Mouse (Mus musculus) CD4-positive, CD25-positive, alpha-beta regulatory T cell, adult 4 months (primary cell): ENCODE data around the gene Sprr3. TPM values are rescaled to one million over a fixed set of nuclear protein-coding genes. Genes with fewer than 3 reads are reported as not detected.
"Not testable (repeated sequence)": the region's sequence is repeated elsewhere in the genome, so short reads cannot be mapped to it uniquely, and the experiment has no call there.

Source experiments
- ATAC-seq: one replicate; pipeline ENCODE4 v1.8.0; 2017
- polyA plus RNA-seq, 2 experiments: library from polyadenylated mRNA; unstranded; fragments of 100-300 nt; shearing (Covaris generic); gene quantifications; one replicate each; pipeline ENCODE4 v1.2.1; 2017

Sprr3 gene
- polyA plus RNA-seq, result not detected

DNA sequence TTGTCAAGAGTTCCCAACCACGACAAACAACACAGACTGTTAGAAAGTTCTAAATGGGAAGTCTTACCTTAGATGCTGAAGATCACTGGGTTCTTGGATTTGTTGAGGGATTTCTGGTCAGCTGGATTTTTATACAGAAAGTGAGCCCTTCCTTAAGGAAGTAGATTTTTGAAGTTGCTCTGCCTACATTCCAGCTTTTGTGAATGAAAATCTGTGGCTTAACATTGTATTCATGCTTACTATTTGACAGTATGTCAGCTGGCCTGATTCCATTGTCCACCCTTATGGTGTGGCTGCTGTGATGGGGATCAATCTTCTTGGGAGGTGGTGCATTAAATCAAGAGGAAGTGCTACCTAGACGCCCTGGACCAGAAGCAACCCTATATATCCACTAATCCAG is at the start of gene Sprr3:
Gene Sprr3, minus strand, starts transcription at position 101 of the 400 bp plus-strand sequence.
- no peak for ATAC-seq

DNA sequence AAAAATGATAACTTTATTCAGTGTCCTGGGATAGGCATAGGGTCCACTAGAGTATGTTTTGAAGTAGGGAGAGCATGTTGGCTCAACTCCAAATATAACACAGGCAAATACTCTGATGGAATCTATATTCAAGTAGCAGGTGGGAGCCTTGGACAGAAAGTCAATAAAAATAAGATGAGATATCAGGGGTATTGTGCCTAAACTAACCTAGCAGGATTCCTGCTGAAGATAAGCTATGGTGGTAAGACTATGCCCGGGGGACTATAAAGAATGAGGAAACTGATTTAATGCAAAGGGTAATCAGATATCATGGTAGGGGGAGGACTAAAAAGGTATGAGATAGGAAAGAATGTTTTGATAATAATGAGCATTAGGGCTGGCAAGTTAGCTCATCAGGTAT is 49.7 kb upstream of the Sprr3 start:
- ATAC-seq, result no peak

DNA sequence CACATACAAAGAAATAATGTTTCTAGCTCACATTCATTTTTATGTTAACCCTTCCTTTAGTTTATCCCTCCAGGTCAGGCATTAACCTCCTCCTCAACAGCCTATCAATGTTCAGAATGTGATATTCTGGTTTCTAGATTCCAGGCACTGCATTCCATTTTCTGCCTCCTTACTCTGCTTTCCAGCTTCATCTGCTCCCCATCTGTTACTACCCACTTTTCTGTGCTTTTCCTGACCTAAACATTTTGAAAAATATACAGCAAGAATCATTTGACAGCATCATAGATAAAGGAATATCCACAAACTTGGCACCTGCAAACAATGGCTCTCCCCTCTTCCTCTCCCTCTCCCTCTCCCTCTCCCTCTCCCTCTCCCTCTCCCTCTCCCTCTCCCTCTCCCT is 45.0 kb upstream of the Sprr3 start:
- no peak for ATAC-seq

- ATAC-seq, result no peak
These were observed 41.9 kb upstream of the Sprr3 start, which contains the start of gene Sprr4 for GRCm38 (mm10) chr3:92500393-92500792. Gene Sprr4 (minus strand): TSS chr3:92500493.

DNA sequence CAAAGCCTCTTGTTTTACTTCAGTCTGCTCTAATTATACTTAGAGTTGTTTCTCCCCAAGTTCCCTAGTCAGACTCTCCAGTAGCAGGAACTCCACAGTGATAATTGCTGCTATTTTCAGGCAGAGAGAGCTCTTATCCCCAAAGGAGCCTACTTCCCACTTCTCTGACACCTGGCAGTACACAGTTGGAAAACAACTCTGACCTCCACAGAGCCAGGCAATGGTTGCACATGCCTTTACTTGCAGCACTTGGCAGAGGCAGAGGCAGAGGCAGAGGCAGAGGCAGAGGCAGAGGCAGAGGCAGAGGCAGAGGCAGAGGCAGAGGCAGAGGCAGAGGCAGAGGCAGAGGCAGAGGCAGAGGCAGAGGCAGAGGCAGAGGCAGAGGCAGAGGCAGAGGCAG is 31.7 kb upstream of the Sprr3 start:
- not testable (repeated sequence) for ATAC-seq

DNA sequence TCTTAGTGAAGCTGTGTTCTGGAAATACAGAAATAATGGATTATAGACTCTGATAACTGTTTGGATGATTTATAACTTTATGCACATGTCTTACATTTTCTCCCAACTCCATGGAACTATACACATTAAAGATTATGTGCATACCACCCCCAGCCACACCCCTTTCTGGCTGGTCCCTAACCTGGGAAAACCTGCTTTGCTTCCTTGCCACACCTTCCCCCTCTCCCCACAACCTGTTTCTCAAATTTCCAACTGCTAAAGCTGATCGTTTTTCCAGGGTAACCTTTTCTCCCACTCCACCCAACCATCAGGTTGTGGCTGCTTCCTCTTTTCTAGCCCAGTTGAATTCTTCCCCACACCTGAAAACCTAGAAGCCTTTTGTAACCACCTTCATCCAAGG is 27.8 kb upstream of the Sprr3 start:
- no peak for ATAC-seq

DNA sequence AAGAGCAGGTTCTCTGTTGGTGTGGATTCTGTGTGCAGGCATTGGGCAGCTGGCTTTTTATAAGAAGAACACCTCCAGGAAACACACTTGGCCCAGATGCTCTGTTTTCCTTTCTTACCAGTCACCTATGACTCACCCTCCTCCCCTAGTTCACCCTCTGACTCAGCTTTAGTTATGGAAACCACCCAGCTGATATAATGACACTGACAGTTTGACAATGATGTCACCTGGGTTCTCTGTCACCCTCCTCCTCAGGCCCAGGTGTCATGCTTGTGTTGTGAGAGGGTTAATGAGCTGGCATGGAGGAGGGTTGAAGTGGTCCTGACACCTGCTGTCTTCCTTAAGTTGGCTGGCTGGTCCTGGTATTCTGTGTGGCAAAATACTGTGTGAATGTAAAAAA is 27.3 kb upstream of the Sprr3 start, which contains the start of gene Sprr1a:
Gene Sprr1a, minus strand, starts transcription at position 33 of the 400 bp plus-strand sequence.
- ATAC-seq, result no peak

DNA sequence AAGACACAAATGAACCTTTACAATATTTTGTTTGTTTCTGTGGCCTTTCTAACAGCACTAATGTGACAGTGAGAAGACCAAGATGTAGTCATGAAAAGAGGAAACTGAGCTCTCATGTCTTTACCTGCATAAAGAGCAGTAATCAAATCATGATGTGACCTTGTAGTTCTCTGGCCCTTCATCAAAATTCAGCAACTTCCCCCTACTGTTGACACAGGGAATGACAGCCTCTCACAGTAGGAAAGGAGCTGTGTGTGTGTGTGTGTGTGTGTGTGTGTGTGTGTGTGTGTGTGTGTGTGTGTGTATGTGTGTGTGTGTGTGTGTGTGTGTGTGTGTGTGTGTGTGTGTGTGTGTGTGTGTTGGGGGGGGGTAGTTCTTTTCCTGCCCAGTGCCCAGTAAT is 22.7 kb upstream of the Sprr3 start:
- not testable (repeated sequence) for ATAC-seq

DNA sequence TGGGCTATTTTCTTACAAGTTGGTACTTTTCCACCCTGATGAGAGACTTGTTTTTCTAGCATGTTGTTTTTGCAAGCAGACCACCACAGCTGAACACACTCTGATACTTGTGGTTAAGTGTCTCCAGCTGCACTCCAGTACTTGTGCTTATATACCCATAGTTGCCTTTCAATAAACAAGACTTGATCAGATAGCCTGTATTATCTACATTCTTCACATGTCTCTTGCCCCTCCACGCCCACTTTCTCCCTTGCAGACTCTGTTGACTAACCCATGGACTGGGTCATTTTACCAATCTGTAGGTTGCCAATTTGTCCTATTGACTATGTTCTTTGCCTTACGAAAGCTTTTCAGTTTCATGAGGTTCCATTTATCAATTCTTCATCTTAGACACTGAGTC is 11.6 kb upstream of the Sprr3 start:
- no peak for ATAC-seq

- no peak for ATAC-seq
These were observed 8.9 kb upstream of the Sprr3 start for GRCm38 (mm10) chr3:92467424-92467823.

DNA sequence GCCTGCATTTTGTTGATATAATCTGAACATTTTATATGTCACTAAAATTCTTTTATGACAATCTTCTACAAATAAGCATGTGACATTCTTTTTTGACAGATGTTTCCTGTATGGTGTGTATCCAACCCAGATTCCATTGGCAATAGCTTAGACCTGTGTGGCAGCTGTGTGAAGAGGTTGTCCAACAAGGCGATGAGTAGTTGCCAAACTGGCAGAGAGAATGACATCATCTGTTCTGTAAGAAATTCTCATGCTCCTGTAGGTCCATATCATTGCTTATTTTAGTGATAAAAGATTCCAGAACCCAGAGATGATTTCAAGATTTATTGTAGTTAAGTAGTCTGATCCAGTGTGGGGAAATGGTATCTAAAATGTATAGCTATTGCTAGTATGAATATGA is 8.1 kb upstream of the Sprr3 start:
- ATAC-seq, result no peak

GRCm38 (mm10) chr3:92455151-92455550 is 3.4 kb downstream of the Sprr3 start:
- no peak for ATAC-seq

DNA sequence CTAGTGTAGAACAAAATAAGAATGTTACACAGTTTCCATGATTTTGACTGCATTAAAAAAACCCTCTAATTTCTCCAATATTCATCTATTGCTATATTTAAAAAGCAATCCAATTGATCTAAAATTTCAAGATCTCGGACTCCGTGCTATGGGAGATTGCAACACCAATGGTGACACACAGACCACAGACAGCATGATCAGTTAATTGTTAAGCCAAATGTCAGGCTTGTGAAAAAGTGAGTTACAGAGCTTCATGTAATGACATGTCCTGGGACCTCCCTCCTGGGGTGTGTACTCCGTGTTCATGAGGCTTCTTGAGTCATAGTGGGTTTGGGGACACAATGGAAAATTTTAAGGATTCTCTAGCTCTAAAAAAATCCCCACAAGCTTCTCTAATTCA is 18.3 kb downstream of the Sprr3 start:
- ATAC-seq, result no peak

DNA sequence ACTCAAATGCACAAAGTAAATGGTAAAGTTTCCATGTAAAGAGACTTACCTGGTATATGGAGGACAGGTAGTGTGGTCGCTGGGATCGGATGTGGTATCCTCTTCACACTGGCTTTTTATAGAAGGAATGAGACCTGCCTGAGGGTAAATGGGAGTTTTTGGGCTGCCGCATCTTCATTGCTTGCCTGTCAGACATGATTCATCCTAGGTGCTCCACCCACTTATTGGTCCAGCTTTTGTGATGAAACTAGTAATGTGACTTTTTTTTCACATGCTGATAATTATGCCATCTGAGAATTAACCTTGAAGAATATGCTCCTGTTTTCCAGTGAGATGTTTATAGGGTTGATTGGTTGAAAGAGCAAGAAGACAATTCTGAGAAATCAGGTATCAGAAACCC is 19.8 kb downstream of the Sprr3 start, which contains the start of gene Sprr1b:
Gene Sprr1b, minus strand, starts transcription at position 101 of the 400 bp plus-strand sequence.
- no peak for ATAC-seq

- no peak for ATAC-seq
These were observed 26.2 kb downstream of the Sprr3 start, which contains the start of gene Sprr2k for GRCm38 (mm10) chr3:92432282-92432681. Gene Sprr2k (plus strand): TSS chr3:92432582.

DNA sequence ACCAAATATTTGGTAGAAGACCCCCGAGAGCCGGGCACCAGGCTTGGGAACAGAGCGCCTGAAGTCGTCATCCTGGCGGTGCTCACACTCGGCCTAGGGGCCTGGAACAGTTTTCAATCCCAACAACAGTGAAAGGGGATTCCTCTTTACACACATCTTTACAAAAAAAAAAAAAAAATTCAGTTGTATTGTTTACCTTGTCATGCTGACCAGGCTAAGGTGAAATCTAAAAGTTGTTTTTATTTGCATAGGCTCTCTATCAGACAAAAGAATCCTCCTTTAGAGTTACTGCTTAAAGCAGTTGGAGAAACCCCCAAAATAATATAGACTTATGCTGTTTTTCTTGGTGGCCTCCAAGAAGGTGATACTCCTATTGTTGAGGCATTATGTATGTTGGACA is 29.2 kb downstream of the Sprr3 start, which contains the start of gene Gm9774:
Gene Gm9774, minus strand, starts transcription at position 101 of the 400 bp plus-strand sequence.
- ATAC-seq, result no peak

- no peak for ATAC-seq
These were observed 40.7 kb downstream of the Sprr3 start, which contains the start of gene Sprr2j-ps for GRCm38 (mm10) chr3:92417782-92418181. Gene Sprr2j-ps (plus strand): TSS chr3:92418082.

DNA sequence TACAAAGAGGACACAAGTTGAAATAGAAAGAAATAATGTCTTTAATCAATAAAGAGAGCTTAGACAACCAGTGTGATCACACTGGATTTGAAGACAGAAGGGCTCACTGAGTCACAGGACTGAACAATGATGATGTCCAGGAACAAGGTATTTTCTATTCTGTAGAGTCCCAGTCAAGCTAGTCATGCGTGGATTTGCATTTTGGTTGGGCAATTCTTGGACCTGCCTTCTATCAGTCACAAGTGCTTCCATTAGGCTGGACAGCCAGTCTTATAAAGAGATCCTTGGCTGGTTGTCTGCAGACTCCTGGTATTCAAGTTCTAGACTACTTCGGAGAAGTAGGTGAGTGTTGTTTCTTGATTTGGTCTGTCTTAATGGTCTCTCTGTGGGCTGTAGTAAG is 50.8 kb downstream of the Sprr3 start, which contains the start of gene Sprr2i:
Gene Sprr2i, plus strand, starts transcription at position 301 of the 400 bp plus-strand sequence.
- no peak for ATAC-seq

Other genes starting within 250 kb of the Sprr3 start
- gene Sprr2a1, start 242.9 kb downstream of the Sprr3 start, polyA plus RNA-seq, result not detected
- not detected for gene Sprr2a2, start 242.8 kb downstream of the Sprr3 start, polyA plus RNA-seq
- not detected for gene Sprr2a3, start 173.3 kb downstream of the Sprr3 start, polyA plus RNA-seq
- gene Sprr2b, start 142.1 kb downstream of the Sprr3 start, polyA plus RNA-seq, result not detected
- not detected for gene Sprr2d, start 119.6 kb downstream of the Sprr3 start, polyA plus RNA-seq
- not detected for gene Sprr2e, start 106.6 kb downstream of the Sprr3 start, polyA plus RNA-seq
- not detected for gene Sprr2f, start 93.5 kb downstream of the Sprr3 start, polyA plus RNA-seq
- gene Sprr2h, start 73.0 kb downstream of the Sprr3 start, polyA plus RNA-seq, result not detected
- gene Sprr2i, start 50.7 kb downstream of the Sprr3 start, polyA plus RNA-seq, result not detected
- not detected for gene Sprr2j-ps, start 40.6 kb downstream of the Sprr3 start, polyA plus RNA-seq
- 10 to 100 TPM in 1 of 2 experiments, 1 to 10 TPM in 1; 9.0 to 12.9 TPM for gene Gm9774, start 29.3 kb downstream of the Sprr3 start, polyA plus RNA-seq
- not detected for gene Sprr2k, start 26.1 kb downstream of the Sprr3 start, polyA plus RNA-seq
- gene Sprr1b, start 19.9 kb downstream of the Sprr3 start, polyA plus RNA-seq, result not detected
- not detected for gene Sprr1a, start 27.2 kb upstream of the Sprr3 start, polyA plus RNA-seq
- gene Sprr4, start 41.8 kb upstream of the Sprr3 start, polyA plus RNA-seq, result not detected
- gene 2310046K23Rik, start 75.8 kb upstream of the Sprr3 start, polyA plus RNA-seq, result not detected
- not detected for gene Ivl, start 115.0 kb upstream of the Sprr3 start, polyA plus RNA-seq
- not detected for gene Smcp, start 130.3 kb upstream of the Sprr3 start, polyA plus RNA-seq
- not detected for gene 2210017I01Rik, start 148.8 kb upstream of the Sprr3 start, polyA plus RNA-seq
- gene Lce6a, start 162.9 kb upstream of the Sprr3 start, polyA plus RNA-seq, result not detected
- not detected for gene Lce1a1, start 189.6 kb upstream of the Sprr3 start, polyA plus RNA-seq
- not detected for gene Lce1b, start 198.2 kb upstream of the Sprr3 start, polyA plus RNA-seq
- not detected for gene Lce1a2, start 211.6 kb upstream of the Sprr3 start, polyA plus RNA-seq
- gene Lce1c, start 220.5 kb upstream of the Sprr3 start, polyA plus RNA-seq, result not detected
- gene Lce1d, start 228.5 kb upstream of the Sprr3 start, polyA plus RNA-seq, result not detected